Mouse (Mus musculus) lung, adult 2 months (tissue): ENCODE data around the gene Il6ra.

Experiments
- CTCF ChIP-seq: fragments of 200-500 bp; IDR thresholded peaks from 2 replicates; pipeline ENCODE4 v1.5.1; 2011; ENCODE audit warnings: mild to moderate bottlenecking, low read length, control low read depth; ENCODE audit not compliant: insufficient read depth
- POLR2A ChIP-seq: fragments of 200-500 bp; IDR thresholded peaks from 2 replicates; pipeline ENCODE4 v1.6.1; 2011; ENCODE audit warnings: low read depth, mild to moderate bottlenecking, control low read depth, low read length, borderline replicate concordance; ENCODE audit errors: extremely low read depth

- TF ChIP-seq POLR2A (no peak), CTCF (no peak)
These were observed 3.6 kb upstream of the Il6ra start for GRCm38 (mm10) chr3:89916622-89917021.
